Mouse (Mus musculus): ENCODE measurements around the gene Ppat.

DNA sequence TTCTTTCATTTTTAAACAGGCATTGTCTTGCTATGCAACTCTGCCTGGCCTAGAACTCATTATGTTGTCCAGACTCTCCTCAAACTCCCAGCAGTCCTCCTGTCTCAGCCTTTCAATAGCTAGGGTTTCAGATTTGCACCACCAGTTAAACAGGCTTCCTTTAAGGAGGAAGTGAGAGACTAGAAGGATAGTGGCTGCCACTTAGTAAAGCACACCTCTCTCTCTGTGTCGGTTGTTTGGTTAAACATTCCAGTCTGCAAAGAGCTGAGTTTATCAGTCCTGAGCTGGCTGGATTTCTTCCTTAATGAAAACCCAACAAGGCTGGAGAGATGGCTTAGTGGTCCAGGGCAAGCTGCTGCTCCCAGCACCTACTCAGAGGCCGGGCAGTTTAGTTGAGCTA, 58.8 kb downstream of the Ppat start:
- TF ChIP-seq CTCF (IDR thresholded peaks at IDR 0.05; ENCODE audit: low read depth, low read length), result no peak
- no peak for TF ChIP-seq POLR2A (IDR thresholded peaks at IDR 0.05; ENCODE audit: insufficient read depth, low read length)
- no peak for TF ChIP-seq EP300 (IDR thresholded peaks at IDR 0.05; ENCODE audit: insufficient read depth, low read depth, low read length)
